In genomic region chr3:84917903-84918679, GRCm38 (mm10) we compare ENCODE assay signal across 22 mouse cellular contexts.
DNase-seq lines count a peak whose midpoint lies in the region; ATAC-seq lines count a peak whose summit lies in the region.
"Had no signal": no experiment of that assay in that cellular context is flagged by ENCODE, and none has a peak within 500 bp of the region (broad histone marks: within the 10 kb centered on the region; RNA-seq: fewer than 3 reads in every experiment).

No protein-coding gene starts in this region.

- peak; percentile 54 for ATAC-seq in granulocyte monocyte progenitor cell, adult 5-6 weeks (replicated peaks; ENCODE audit: poor library complexity, severe bottlenecking)
- ATAC-seq: hindbrain, embryonic 16.5 days; liver, embryonic 12.5 days; liver, postnatal 0 days; lung, postnatal 0 days; midbrain, embryonic 13.5 days had no signal

- peak; percentile 51 for DNase-seq in heart, adult 11 months
- DNase-seq in heart, adult 8-10 months (ENCODE audit: low spot score) = no peak
- peak; percentile 47 for DNase-seq in MEL-GATA-1-ER (ENCODE audit: extremely low read depth, low read depth)
- no peak for DNase-seq in neural tube, embryonic 10.5 days (ENCODE audit: extremely low spot score, low spot score)
- no peak for DNase-seq in ovary, postnatal 36 days (ENCODE audit: low spot score)
- no peak for DNase-seq in right cerebral cortex, postnatal 10 days (ENCODE audit: low spot score in 2 of 2)
- DNase-seq: adrenal gland, postnatal 36 days; cerebellum, postnatal 10 days; gastrocnemius, postnatal 25 days; heart, adult 2 months; kidney, adult 2 months; layer of hippocampus, postnatal 36 days; left cerebral cortex, postnatal 4 days; liver, postnatal 0 days; lung, postnatal 4 days; spleen, adult 18-20 months; thymus, postnatal 4 days had no signal

Comparison
In these comparisons a context has a peak if more than half of its experiments do, and no peak if none do; other contexts are left out.
1. DNase-seq: peak in heart, adult 11 months (single experiment) and MEL-GATA-1-ER (single experiment); none in heart, adult 8-10 months (single experiment), neural tube, embryonic 10.5 days (single experiment), ovary, postnatal 36 days (single experiment) and right cerebral cortex, postnatal 10 days (0 of 2).